Mouse (Mus musculus): ENCODE measurements around the gene Gpi1.

The Gpi1 gene

GRCm38 (mm10) chr7:34230116-34230515 lies at the start of gene Gpi1:
Gene Gpi1 (minus strand): TSS chr7:34230336.
- in situ Hi-C loops (cut with MboI, MseI), result no loop called here

GRCm38 (mm10) chr7:34277656-34278055 lies 47.5 kb upstream of the Gpi1 start:
- in situ Hi-C loops (cut with MboI, MseI), result no loop called here

- in situ Hi-C loops (cut with MboI, MseI), result no loop called here
Observed at GRCm38 (mm10) chr7:34276066-34276465, 45.9 kb upstream of the Gpi1 start.

DNA sequence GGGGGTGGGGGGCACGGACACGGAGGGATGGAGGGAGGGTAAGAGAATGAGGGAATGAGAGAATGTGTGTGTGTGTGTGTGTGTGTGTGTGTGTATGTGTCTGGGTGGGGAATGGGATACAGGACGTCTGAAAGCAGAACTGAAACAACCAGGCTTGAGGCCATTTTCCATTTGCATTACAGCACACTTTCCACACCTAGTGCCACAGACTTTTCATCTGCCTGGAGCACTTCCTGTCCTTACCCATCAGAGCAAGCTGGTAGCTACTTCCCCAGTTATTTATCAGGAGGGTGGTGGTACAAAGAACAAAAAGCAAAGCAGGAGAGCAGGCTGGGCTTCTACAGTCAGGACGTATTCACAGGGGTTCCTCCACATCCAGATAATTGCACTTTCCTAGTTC lies 42.3 kb upstream of the Gpi1 start:
- in situ Hi-C loops (cut with MboI, MseI), result loop anchor here in 1 of 2 experiments (25.0 kb wide), 1 partner anchor 390 kb away; the partner anchor contains the start of gene Kctd15

GRCm38 (mm10) chr7:34268463-34268862 lies 38.3 kb upstream of the Gpi1 start:
- in situ Hi-C loops (cut with MboI, MseI), result loop anchor here in 1 of 2 experiments (25.0 kb wide), 1 partner anchor 394 kb away; the partner anchor contains the start of gene Kctd15

DNA sequence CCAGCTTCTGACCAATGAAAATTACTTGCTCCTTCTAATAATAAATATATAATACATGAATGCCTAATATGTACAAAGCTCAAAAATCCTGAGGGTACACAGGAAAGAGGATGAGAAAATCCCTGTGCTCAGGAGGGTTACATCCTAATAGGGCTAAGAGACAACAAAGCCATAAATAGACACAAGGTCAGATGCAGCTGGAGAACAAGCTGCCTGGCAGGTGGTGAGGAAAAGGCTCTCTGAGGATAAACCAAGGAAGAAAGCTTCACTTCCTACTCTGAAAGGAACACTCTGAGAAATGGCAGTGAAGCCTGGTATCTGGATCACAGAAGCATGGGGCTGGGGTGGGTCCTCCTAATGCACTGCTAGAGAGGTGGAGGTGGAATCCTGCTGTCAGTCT lies 36.3 kb upstream of the Gpi1 start:
- in situ Hi-C loops (cut with MboI, MseI), result loop anchor here in 1 of 2 experiments (25.0 kb wide), 1 partner anchor 396 kb away; the partner anchor contains the start of gene Kctd15

- in situ Hi-C loops (cut with MboI, MseI), result loop anchor here in 1 of 2 experiments (25.0 kb wide), 1 partner anchor 396 kb away; the partner anchor contains the start of gene Kctd15
Observed at GRCm38 (mm10) chr7:34265876-34266346, 35.8 kb upstream of the Gpi1 start.

DNA sequence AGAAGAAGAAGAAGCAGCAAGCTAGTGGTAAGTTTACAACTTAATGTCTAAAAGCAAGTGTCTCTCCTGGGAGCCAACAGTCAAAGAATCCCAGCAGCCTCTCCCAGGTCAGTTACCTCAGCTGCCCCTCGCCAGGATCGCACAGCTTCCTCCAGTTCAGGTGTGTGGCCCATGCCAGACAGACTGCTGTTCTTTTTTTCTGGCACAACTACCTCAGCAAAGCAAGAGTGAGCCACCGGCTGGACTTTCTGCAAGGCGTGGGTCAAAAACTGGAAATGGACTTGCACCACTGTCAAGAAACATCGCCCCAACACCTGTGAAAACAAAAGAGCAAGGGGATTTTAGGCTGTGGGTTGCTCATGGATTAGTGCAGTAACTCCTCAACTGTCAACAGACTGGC lies 33.3 kb upstream of the Gpi1 start:
- in situ Hi-C loops (cut with MboI, MseI), result loop anchor here (5.0 to 25.0 kb wide), 2 partner anchors 59 to 399 kb away; partner anchors contain the start of gene Kctd15 (in 1 of the 2)

DNA sequence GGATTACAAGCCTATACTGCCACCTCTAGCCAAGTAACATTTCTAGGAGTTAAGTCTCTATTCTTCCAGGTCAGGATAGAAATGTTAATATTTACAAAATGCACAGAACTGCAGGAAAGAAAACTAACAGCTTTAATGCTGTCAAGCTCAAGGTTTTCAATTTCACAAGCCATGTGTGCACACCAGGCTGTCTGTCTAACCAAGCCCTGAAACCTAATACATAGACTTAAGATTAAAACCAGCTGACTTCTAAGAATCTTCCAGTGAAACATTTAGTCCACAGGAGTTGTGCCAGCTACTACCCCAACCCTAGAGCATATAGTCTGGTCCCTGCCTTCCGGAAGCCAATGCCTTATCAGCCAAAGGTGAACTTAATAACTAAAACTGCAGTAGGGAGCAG lies 28.3 kb upstream of the Gpi1 start:
- in situ Hi-C loops (cut with MboI, MseI), result loop anchor here in 1 of 2 experiments (5.0 to 25.0 kb wide), 2 partner anchors 79 to 404 kb away; partner anchors contain the start of gene Kctd15

- in situ Hi-C loops (cut with MboI, MseI), result loop anchor here in 1 of 2 experiments (5.0 to 25.0 kb wide), 2 partner anchors 80 to 405 kb away; partner anchors contain the start of gene Kctd15
Observed at GRCm38 (mm10) chr7:34257279-34257678, 27.1 kb upstream of the Gpi1 start.

GRCm38 (mm10) chr7:34255916-34256315 lies 25.8 kb upstream of the Gpi1 start:
- in situ Hi-C loops (cut with MboI, MseI), result loop anchor here in 1 of 2 experiments (5.0 to 25.0 kb wide), 2 partner anchors 81 to 406 kb away; partner anchors contain the start of gene Kctd15

GRCm38 (mm10) chr7:34255137-34255536 lies 25.0 kb upstream of the Gpi1 start:
- in situ Hi-C loops (cut with MboI, MseI), result loop anchor here in 1 of 2 experiments (5.0 to 25.0 kb wide), 2 partner anchors 82 to 407 kb away; partner anchors contain the start of gene Kctd15

- in situ Hi-C loops (cut with MboI, MseI), result loop anchor here (5.0 to 25.0 kb wide), 2 partner anchors 90 to 410 kb away; partner anchors contain the start of gene Kctd15 (in 1 of the 2)
Observed at GRCm38 (mm10) chr7:34252030-34252429, 21.9 kb upstream of the Gpi1 start.

GRCm38 (mm10) chr7:34250738-34251137 lies 20.6 kb upstream of the Gpi1 start, which contains the start of gene Gm6096:
Gene Gm6096 (plus strand): TSS chr7:34251038.
- in situ Hi-C loops (cut with MboI, MseI), result loop anchor here (5.0 to 25.0 kb wide), 2 partner anchors 92 to 412 kb away; partner anchors contain the start of gene Kctd15 (in 1 of the 2)

DNA sequence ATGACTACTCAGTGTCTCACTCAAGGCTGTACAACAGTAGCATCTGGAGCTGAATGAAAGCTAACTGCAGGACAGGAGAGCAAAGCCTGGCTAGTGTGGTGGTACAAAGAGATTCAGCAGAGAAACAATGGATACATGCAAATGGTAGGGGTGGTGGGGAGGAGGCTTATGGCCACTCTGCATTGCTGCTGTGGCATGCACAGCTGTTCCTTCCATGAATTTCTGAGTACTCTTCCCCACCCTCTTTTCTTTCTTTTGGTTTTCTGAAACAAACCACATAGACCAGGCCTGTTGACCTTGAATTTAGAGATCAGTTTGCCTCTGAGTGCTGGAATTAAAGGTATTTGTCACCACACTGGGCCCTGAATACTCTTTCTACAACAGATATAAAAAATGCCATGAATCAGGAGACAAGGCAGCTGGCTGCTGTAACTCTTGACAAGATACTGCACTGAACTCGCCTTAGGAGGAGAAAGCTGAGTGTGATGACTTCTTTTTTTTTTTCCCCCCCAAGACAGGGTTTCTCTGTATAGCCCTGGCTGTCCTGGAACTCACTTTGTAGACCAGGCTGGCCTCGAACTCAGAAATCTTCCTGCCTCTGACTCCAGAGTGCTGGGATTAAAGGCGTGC lies 16.8 kb upstream of the Gpi1 start:
- in situ Hi-C loops (cut with MboI, MseI), result loop anchor here in 1 of 2 experiments (10.0 kb wide), 1 partner anchor 1398 kb away; the partner anchor contains the start of gene Pdcd5

DNA sequence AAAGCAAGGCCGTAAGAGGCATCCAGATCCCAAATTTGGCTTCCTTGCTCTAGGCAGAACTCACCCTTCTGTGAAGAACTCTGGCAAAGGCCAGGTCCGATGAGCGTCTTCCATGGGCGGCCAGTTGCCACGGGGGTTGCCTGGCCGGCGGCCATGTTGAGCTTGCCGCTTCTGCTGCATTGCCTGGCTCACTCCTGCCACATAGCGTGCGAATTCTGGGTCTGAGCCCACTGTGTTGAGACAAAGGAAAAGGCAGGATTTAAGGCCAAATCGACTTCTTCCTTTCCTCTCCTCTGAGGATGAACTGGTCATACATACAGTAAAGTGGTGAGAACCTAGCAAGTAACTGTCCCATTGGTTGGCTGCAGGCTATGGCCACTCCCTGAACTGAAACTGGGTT lies 12.0 kb upstream of the Gpi1 start:
- in situ Hi-C loops (cut with MboI, MseI), result loop anchor here in 1 of 2 experiments (10.0 kb wide), 1 partner anchor 1403 kb away; the partner anchor contains the start of gene Pdcd5

GRCm38 (mm10) chr7:34238086-34238485 lies 8.0 kb upstream of the Gpi1 start:
- in situ Hi-C loops (cut with MboI, MseI), result no loop called here

GRCm38 (mm10) chr7:34235602-34236001 lies 5.5 kb upstream of the Gpi1 start:
- in situ Hi-C loops (cut with MboI, MseI), result no loop called here

DNA sequence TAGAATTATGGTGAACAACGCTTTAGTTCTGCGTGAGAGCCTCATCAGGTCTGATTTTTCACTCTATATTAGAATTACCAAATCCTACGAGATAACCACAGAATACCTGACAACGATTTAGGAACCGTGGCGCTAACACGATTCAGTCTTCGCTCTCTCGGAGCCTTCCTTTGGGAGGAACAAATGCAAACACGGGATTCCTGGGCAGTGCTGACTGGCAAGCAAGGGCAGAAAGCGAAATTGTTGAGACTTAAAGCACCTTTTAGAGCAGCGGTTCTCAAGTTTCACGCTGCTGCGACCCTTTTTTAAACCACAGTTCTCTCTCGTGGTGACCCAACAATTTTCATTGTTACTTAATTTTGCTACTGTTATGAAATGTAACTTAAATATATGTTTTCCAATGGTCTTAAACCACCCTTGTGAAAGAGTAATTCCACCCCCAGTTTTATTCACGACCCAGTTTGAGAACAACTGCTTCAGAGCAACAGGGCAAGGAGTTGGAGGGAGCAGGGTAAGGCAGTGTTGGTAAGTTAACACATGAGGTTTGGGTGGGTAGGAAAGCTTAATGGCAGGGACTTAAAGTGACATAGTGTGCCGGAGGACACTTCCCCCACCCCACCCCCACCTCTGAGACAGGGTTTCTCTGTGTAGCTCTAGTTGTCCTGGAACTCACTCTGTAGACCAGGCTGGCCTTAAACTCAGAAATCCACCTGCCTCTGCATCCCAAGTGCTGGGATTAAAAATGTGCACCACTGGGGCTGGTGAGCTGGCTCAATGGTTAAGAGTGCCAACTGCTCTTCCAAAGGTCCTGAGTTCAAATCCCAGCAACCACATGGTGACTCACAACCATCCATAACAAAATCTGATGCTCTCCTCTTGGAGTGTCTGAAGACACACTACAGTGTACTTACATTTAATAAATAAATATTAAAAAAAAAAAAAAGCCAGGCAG lies 4.8 kb upstream of the Gpi1 start:
- in situ Hi-C loops (cut with MboI, MseI), result no loop called here

GRCm38 (mm10) chr7:34233909-34234609 lies 3.9 kb upstream of the Gpi1 start:
- in situ Hi-C loops (cut with MboI, MseI), result no loop called here

All from T-helper 17 cell (primary cell).